In genomic region chr12:112473777-112474176, GRCm38 (mm10) we compare ENCODE assay signal across 9 mouse cellular contexts. TPM values are rescaled to one million over a fixed set of nuclear protein-coding genes. Genes with fewer than 3 reads are reported as not detected.
A peak's percentile ranks its signal among the peaks of the same experiment; 100 is the strongest.
DNase-seq lines count a peak whose midpoint lies in the region; ATAC-seq and TF ChIP-seq lines count a peak whose summit lies in the region.
"Had no signal": no experiment of that assay in that cellular context is flagged by ENCODE, and none has a peak within 500 bp of the region (broad histone marks: within the 10 kb centered on the region; RNA-seq: fewer than 3 reads in every experiment).

No protein-coding gene starts in this region.

- no peaks in the 10 kb centered on the region for H3K36me3 ChIP-seq in MEL (ENCODE audit: control insufficient read depth in 1 of 2, insufficient read depth in 2 of 2, low read length in 2 of 2)
- H3K36me3 ChIP-seq in hindbrain, embryonic 12.5 days = no peaks in the 10 kb centered on the region
- H3K36me3 ChIP-seq: heart, embryonic 15.5 days had no signal

- H3K4me1 ChIP-seq in MEL (ENCODE audit: control insufficient read depth in 1 of 2, insufficient read depth in 2 of 2, low read length in 2 of 2) = no peaks in the 10 kb centered on the region
- H3K4me1 ChIP-seq in hindbrain, embryonic 12.5 days = peaks cover 17% of the 10 kb centered on the region
- H3K4me1 ChIP-seq: heart, embryonic 15.5 days had no signal

- no peak overlapping the region for H3K4me2 ChIP-seq in hindbrain, embryonic 12.5 days (replicated peaks)
- H3K4me2 ChIP-seq: heart, embryonic 15.5 days had no signal

- no peak for TF ChIP-seq EP300 in MEL (IDR thresholded peaks at IDR 0.05; ENCODE audit: low read depth in 1 of 2, low read length in 2 of 2)

- peak; percentile 96 to 98 (median 97) for TF ChIP-seq CTCF in MEL (IDR thresholded peaks at IDR 0.05 in 2 of 3, conservative IDR thresholded peaks at IDR 0.05 in 1 of 3; ENCODE audit: control insufficient read depth in 1 of 3, insufficient read depth in 1 of 3, low read depth in 2 of 3, low read length in 3 of 3, poor library complexity in 1 of 3, severe bottlenecking in 1 of 3)

- no peak overlapping the region for H3K27ac ChIP-seq in MEL (ENCODE audit: control insufficient read depth, low read depth, low read length)
- H3K27ac ChIP-seq in hindbrain, embryonic 12.5 days = no peak overlapping the region
- H3K27ac ChIP-seq: heart, embryonic 15.5 days had no signal

- ATAC-seq in hindbrain, embryonic 12.5 days (ENCODE audit: low FRiP score) = peak; percentile 71

- no peaks in the 10 kb centered on the region for H3K27me3 ChIP-seq in MEL (ENCODE audit: control insufficient read depth in 1 of 2, insufficient read depth in 2 of 2, low read length in 2 of 2)
- H3K27me3 ChIP-seq in hindbrain, embryonic 12.5 days = peaks cover 57% of the 10 kb centered on the region

- H3K79me2 ChIP-seq in MEL (ENCODE audit: control insufficient read depth, insufficient read depth, low read length, poor library complexity) = no peaks in the 10 kb centered on the region

- no peak overlapping the region for H3K4me3 ChIP-seq in MEL (ENCODE audit: control insufficient read depth in 1 of 2, insufficient read depth in 1 of 2, low read depth in 2 of 2, low read length in 2 of 2)
- H3K4me3 ChIP-seq in hindbrain, embryonic 12.5 days = no peak overlapping the region
- H3K4me3 ChIP-seq: heart, embryonic 15.5 days had no signal

- no peaks in the 10 kb centered on the region for H3K9me3 ChIP-seq in MEL (replicated peaks; ENCODE audit: insufficient read depth, low read length)
- no peaks in the 10 kb centered on the region for H3K9me3 ChIP-seq in hindbrain, embryonic 12.5 days (replicated peaks)
- H3K9me3 ChIP-seq: heart, embryonic 15.5 days had no signal

- 24% methylated on average over 9 of the region's 9 CpGs for WGBS in hindbrain, embryonic 12.5 days

- H3K9ac ChIP-seq in MEL (ENCODE audit: control insufficient read depth, low read depth, low read length, poor library complexity, severe bottlenecking) = no peak overlapping the region
- H3K9ac ChIP-seq in hindbrain, embryonic 12.5 days = no peak overlapping the region
- H3K9ac ChIP-seq: heart, embryonic 15.5 days had no signal

- DNase-seq in MEL (ENCODE audit: low read depth, low spot score) = peak; percentile 69
- peak; percentile 74 to 83 for DNase-seq in cerebellum, adult 18-20 months
- peak; percentile 86 for DNase-seq in forelimb bud, embryonic 11.5 days (ENCODE audit: low read depth, low spot score)
- DNase-seq in layer of hippocampus, postnatal 10 days (ENCODE audit: low spot score in 2 of 2) = peak; percentile 89 to 91
- DNase-seq in lung, postnatal 25 days (ENCODE audit: low spot score) = peak; percentile 80
- peak; percentile 78 for DNase-seq in right cerebral cortex, adult 18-20 months
- peak; percentile 71 for DNase-seq in urinary bladder, adult 2 months (ENCODE audit: low spot score)

- TF ChIP-seq RAD21 in MEL (IDR thresholded peaks at IDR 0.05; ENCODE audit: low read depth, low read length) = peak; percentile 96

- no peak for TF ChIP-seq POLR2A in MEL (IDR thresholded peaks at IDR 0.05; ENCODE audit: control insufficient read depth in 1 of 2, insufficient read depth in 1 of 2, low read depth in 1 of 2, low read length in 2 of 2, poor library complexity in 1 of 2)

TF ChIP-seq in MEL, 35 proteins besides CTCF, POLR2A, EP300 and RAD21:
- TF ChIP-seq SMC3 (IDR thresholded peaks at IDR 0.05; ENCODE audit: low read depth, low read length) (peak; percentile 98), NELFE (IDR thresholded peaks at IDR 0.05; ENCODE audit: low read depth, low read length) (no peak), ZC3H11A (IDR thresholded peaks at IDR 0.05; ENCODE audit: low read depth, low read length) (peak; percentile 97)

RNA-seq across cellular contexts. Expression of gene A530016L24Rik, which starts 15.5 kb away (rescaled TPM):
- not detected in 2 replicates for total RNA-seq in MEL (2012; rRNA removed)
- polyA plus RNA-seq in MEL (2012; ENCODE audit: insufficient read depth in 1 of 2, insufficient read length in 2 of 2, low read depth in 1 of 2, low replicate concordance in 2 of 2, missing spikeins in 1 of 2) = not detected
- 0.13 TPM in 1 of 2 replicates, not detected in the other for polyA plus RNA-seq in hindbrain, embryonic 12.5 days (2016; fragmentation: Nextera tagmentation; extraction: Ambion mirVana)
- total RNA-seq in layer of hippocampus, postnatal 10 days (2021) = 1 to 10 TPM in 1 of 2 experiments, under 1 TPM in 1; 0.96 to 1.3 TPM
- polyA plus RNA-seq in urinary bladder, adult 2 months (2012; rRNA removed) = 2.8 and 4.3 TPM in 2 replicates

RNA-seq across cellular contexts. Expression of gene Tmem179, which starts 42.8 kb away (rescaled TPM):
- total RNA-seq in MEL (2012; rRNA removed) = 0.08 TPM in 1 of 2 replicates, not detected in the other
- under 1 TPM in 1 of 2 experiments, not detected in 1; 0.10 TPM for polyA plus RNA-seq in MEL (2012; ENCODE audit: insufficient read depth in 1 of 2, insufficient read length in 2 of 2, low read depth in 1 of 2, low replicate concordance in 2 of 2, missing spikeins in 1 of 2)
- 14.6 and 16.1 TPM in 2 replicates for polyA plus RNA-seq in hindbrain, embryonic 12.5 days (2016; fragmentation: Nextera tagmentation; extraction: Ambion mirVana)
- total RNA-seq in layer of hippocampus, postnatal 10 days (2021) = 100 to 1,000 TPM; 108 to 118 TPM
- polyA plus RNA-seq in urinary bladder, adult 2 months (2012; rRNA removed) = 0.22 TPM in 2 replicates

Comparison
In these comparisons a context has a peak if more than half of its experiments do, and no peak if none do; other contexts are left out.
1. RNA of gene Tmem179, which starts 42.8 kb away (polyA plus RNA-seq): 14.6 to 16.1 TPM in hindbrain, embryonic 12.5 days; 0.22 TPM in urinary bladder, adult 2 months and 0.10 TPM in MEL; every median in the first group is over 10 times any median in the second.
2. Peak in every context shown above with its lines, with median percentiles within 50 percentile points of each other: DNase-seq.